Mouse (Mus musculus): ENCODE data around the gene Mrpl44. TPM values are rescaled to one million over a fixed set of nuclear protein-coding genes. Genes with fewer than 3 reads are reported as not detected.

Gene Mrpl44
- polyA plus RNA-seq, 1 experiment = 1.0 TPM

DNA sequence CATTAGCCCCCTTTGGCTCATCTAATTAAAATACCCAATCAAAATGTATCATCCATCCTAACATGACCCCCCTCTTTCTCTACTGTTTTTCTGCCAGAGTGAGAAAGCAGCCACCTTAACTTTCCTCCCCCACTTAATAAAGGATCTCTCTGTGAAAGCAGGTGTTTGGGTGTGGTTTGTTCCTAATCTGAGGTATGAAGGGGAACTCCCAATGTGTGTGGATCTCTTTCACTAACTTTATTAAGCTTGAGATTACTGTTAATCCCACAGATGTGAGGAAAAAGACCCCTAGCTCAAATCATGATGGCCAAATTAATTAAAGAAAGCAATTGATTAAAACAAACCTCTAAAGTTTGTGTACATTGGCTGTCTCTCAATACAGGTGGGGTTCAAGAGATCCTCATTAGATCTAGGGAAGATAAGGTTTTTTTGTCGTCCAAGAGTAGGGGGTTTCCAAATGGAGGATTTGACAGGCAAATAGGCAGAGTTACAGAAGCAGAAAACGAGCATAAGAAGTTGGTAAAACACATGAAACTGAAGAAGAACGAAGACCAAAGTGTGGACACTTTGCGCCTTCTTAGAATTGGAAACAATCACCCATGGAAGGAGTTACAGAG is 1.5 kb upstream of the Mrpl44 start:
- H3K36me3 ChIP-seq (ENCODE audit: control insufficient read depth) = peaks cover 14% of the 10 kb centered on the region

GRCm38 (mm10) chr1:79778011-79778410 is 2.2 kb downstream of the Mrpl44 start:
- TF ChIP-seq TAL1 (IDR thresholded peaks at IDR 0.05; ENCODE audit: low read length) (no peak), GATA1 (IDR thresholded peaks at IDR 0.05; ENCODE audit: low read length) (no peak)
- Histone ChIP-seq H3K27me3 (ENCODE audit: control insufficient read depth) (no peaks in the 10 kb centered on the region), H3K36me3 (ENCODE audit: control insufficient read depth) (peaks cover 49% of the 10 kb centered on the region), H3K4me1 (ENCODE audit: control insufficient read depth) (peaks cover 10% of the 10 kb centered on the region), H3K9me3 (ENCODE audit: control insufficient read depth, low read length) (no peaks in the 10 kb centered on the region), H3K4me3 (replicated peaks) (no peak overlapping the region)

More for the DNA sequence above, 1.5 kb upstream of the Mrpl44 start:
- Histone ChIP-seq H3K9me3 (ENCODE audit: control insufficient read depth, low read length) (no peaks in the 10 kb centered on the region), H3K4me1 (ENCODE audit: control insufficient read depth) (peaks cover 10% of the 10 kb centered on the region), H3K4me3 (replicated peaks) (no peak overlapping the region), H3K27me3 (ENCODE audit: control insufficient read depth) (no peaks in the 10 kb centered on the region)
- no peak for TF ChIP-seq TAL1 (IDR thresholded peaks at IDR 0.05; ENCODE audit: low read length)
- no peak for TF ChIP-seq GATA1 (IDR thresholded peaks at IDR 0.05; ENCODE audit: low read length)

- Histone ChIP-seq H3K36me3 (ENCODE audit: control insufficient read depth) (peaks cover 52% of the 10 kb centered on the region), H3K4me3 (replicated peaks) (no peak overlapping the region), H3K27me3 (ENCODE audit: control insufficient read depth) (no peaks in the 10 kb centered on the region), H3K9me3 (ENCODE audit: control insufficient read depth, low read length) (no peaks in the 10 kb centered on the region), H3K4me1 (ENCODE audit: control insufficient read depth) (no peaks in the 10 kb centered on the region)
- TF ChIP-seq GATA1 (IDR thresholded peaks at IDR 0.05; ENCODE audit: low read length) (no peak), TAL1 (IDR thresholded peaks at IDR 0.05; ENCODE audit: low read length) (no peak)
Measured at GRCm38 (mm10) chr1:79782433-79782832, 6.6 kb downstream of the Mrpl44 start.

- no peaks in the 10 kb centered on the region for H3K27me3 ChIP-seq (ENCODE audit: control insufficient read depth)
- no peak for TF ChIP-seq GATA1 (IDR thresholded peaks at IDR 0.05; ENCODE audit: low read length)
- no peak for TF ChIP-seq TAL1 (IDR thresholded peaks at IDR 0.05; ENCODE audit: low read length)
- peaks cover 17% of the 10 kb centered on the region for H3K36me3 ChIP-seq (ENCODE audit: control insufficient read depth)
- no peaks in the 10 kb centered on the region for H3K4me1 ChIP-seq (ENCODE audit: control insufficient read depth)
- H3K4me3 ChIP-seq (replicated peaks) = no peak overlapping the region
- no peaks in the 10 kb centered on the region for H3K9me3 ChIP-seq (ENCODE audit: control insufficient read depth, low read length)
Measured at GRCm38 (mm10) chr1:79786267-79786927, 10.6 kb downstream of the Mrpl44 start.

DNA sequence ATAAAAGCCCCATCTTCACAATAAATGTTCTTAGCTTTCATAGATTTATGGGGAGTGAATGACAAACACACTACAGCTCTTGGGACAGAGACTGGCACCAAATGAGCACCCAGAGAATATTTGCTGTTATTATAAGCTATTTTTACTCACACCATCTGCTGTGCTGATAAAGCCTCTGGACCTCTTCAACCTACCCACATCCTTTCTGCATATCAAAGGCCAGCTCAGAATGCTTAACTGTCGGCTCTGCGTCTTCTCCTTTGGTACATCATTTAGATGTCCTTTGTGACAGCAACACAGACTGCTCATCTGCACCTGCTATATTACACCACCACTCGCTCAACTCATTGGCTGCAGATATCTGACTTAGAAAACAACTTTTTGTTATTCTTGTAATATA is 21.3 kb downstream of the Mrpl44 start:
- Histone ChIP-seq H3K36me3 (ENCODE audit: control insufficient read depth) (no peaks in the 10 kb centered on the region), H3K9me3 (ENCODE audit: control insufficient read depth, low read length) (no peaks in the 10 kb centered on the region; the same call in 1 of the 2 replicates), H3K27me3 (ENCODE audit: control insufficient read depth) (no peaks in the 10 kb centered on the region), H3K4me1 (ENCODE audit: control insufficient read depth) (no peaks in the 10 kb centered on the region), H3K4me3 (replicated peaks) (no peak overlapping the region)
- no peak for TF ChIP-seq TAL1 (IDR thresholded peaks at IDR 0.05; ENCODE audit: low read length)

- TF ChIP-seq GATA1 (IDR thresholded peaks at IDR 0.05; ENCODE audit: low read length) = no peak
- TF ChIP-seq TAL1 (IDR thresholded peaks at IDR 0.05; ENCODE audit: low read length) = no peak
- no peaks in the 10 kb centered on the region for H3K4me1 ChIP-seq (ENCODE audit: control insufficient read depth)
- no peaks in the 10 kb centered on the region for H3K36me3 ChIP-seq (ENCODE audit: control insufficient read depth)
- no peak overlapping the region for H3K4me3 ChIP-seq (replicated peaks)
- H3K9me3 ChIP-seq (ENCODE audit: control insufficient read depth, low read length) = no peaks in the 10 kb centered on the region; the same call in 1 of the 2 replicates
- no peaks in the 10 kb centered on the region for H3K27me3 ChIP-seq (ENCODE audit: control insufficient read depth)
Measured at GRCm38 (mm10) chr1:79802858-79803427, 27.1 kb downstream of the Mrpl44 start.

DNA sequence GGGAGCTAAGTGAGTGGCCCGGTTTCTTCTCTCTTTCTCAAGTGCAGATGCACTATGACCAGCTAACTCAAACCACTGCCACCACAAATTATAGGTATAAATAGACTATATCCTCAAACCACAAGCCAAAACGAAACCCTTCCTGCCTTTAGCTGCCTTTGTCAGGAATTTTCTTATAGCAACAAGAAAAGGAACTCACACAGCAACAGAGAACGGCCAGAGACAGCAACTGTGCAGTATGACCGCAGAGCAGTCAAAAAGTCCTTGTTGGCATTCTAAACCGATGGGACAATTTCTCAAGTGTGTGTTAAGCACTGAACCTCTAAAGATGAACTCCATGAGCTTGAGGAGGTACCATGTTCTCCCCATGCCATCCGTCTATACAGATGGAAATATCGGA is 27.8 kb downstream of the Mrpl44 start:
- H3K4me1 ChIP-seq (ENCODE audit: control insufficient read depth) = no peaks in the 10 kb centered on the region
- TF ChIP-seq TAL1 (IDR thresholded peaks at IDR 0.05; ENCODE audit: low read length) (no peak), GATA1 (IDR thresholded peaks at IDR 0.05; ENCODE audit: low read length) (no peak)
- H3K27me3 ChIP-seq (ENCODE audit: control insufficient read depth) = no peaks in the 10 kb centered on the region
- no peaks in the 10 kb centered on the region; the same call in 1 of the 2 replicates for H3K9me3 ChIP-seq (ENCODE audit: control insufficient read depth, low read length)
- no peak overlapping the region for H3K4me3 ChIP-seq (replicated peaks)
- H3K36me3 ChIP-seq (ENCODE audit: control insufficient read depth) = no peaks in the 10 kb centered on the region

DNA sequence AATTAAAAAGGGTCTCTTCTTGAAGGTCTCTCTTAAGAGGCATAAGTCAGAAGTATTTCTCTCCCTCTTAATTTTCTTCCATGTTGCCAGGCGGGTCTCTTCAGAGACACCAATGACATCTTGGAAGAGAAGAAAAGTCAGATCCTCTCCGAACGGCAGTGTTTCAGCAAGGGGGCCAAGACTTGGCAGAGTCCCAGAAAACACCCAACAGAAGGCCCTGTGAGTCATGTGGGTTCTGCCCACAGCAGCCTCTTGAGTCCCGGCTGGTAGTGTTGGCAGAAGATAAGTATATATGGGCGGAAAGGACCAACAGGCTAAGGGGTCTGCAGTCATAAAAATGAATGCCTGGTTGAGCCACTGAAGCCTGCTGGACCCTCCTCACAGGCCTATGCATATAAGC is 31.0 kb downstream of the Mrpl44 start:
- H3K9me3 ChIP-seq (ENCODE audit: control insufficient read depth, low read length) = no peaks in the 10 kb centered on the region
- H3K4me1 ChIP-seq (ENCODE audit: control insufficient read depth) = no peaks in the 10 kb centered on the region
- no peak overlapping the region for H3K4me3 ChIP-seq (replicated peaks)
- H3K27me3 ChIP-seq (ENCODE audit: control insufficient read depth) = no peaks in the 10 kb centered on the region
- no peaks in the 10 kb centered on the region for H3K36me3 ChIP-seq (ENCODE audit: control insufficient read depth)
- no peak for TF ChIP-seq TAL1 (IDR thresholded peaks at IDR 0.05; ENCODE audit: low read length)
- no peak for TF ChIP-seq GATA1 (IDR thresholded peaks at IDR 0.05; ENCODE audit: low read length)

DNA sequence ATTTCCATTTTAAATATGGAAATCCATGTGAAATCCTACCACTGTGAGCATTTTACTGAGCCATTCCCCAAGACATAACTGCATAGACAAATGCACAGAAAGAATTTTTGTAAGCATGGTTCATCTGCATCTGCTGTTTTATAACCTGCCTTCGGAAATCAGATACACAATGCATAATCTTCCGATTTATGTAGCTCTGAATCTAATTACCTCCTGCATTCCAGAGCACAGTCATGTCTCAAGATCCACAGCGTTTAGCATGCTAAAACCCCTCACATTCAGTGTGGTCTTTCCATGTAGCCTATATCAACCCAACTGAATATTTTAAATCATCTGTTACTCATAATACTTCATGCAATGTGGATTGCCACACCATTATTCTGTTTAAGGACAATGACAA is 33.6 kb downstream of the Mrpl44 start:
- no peak overlapping the region for H3K4me3 ChIP-seq (replicated peaks)
- H3K4me1 ChIP-seq (ENCODE audit: control insufficient read depth) = no peaks in the 10 kb centered on the region
- H3K9me3 ChIP-seq (ENCODE audit: control insufficient read depth, low read length) = no peaks in the 10 kb centered on the region
- no peak for TF ChIP-seq GATA1 (IDR thresholded peaks at IDR 0.05; ENCODE audit: low read length)
- TF ChIP-seq TAL1 (IDR thresholded peaks at IDR 0.05; ENCODE audit: low read length) = no peak
- no peaks in the 10 kb centered on the region for H3K36me3 ChIP-seq (ENCODE audit: control insufficient read depth)
- H3K27me3 ChIP-seq (ENCODE audit: control insufficient read depth) = no peaks in the 10 kb centered on the region

Measured in erythroblast, embryonic 14.5 days (primary cell).